Mouse (Mus musculus) urinary bladder, adult 2 months (tissue): ENCODE measurements around the gene Jmjd6. TPM values are rescaled to one million over a fixed set of nuclear protein-coding genes. Genes with fewer than 3 reads are reported as not detected.
"Not testable (repeated sequence)": the region's sequence is repeated elsewhere in the genome, so short reads cannot be mapped to it uniquely, and the experiment has no call there.

Source experiments
- DNase-seq: peaks from one replicate; pipeline ENCODE4 v3.0.0; 2022; ENCODE audit warnings: low spot score
- polyA plus RNA-seq: library from polyadenylated mRNA; depleted of rRNA; stranded (reverse); fragments of >200 nt; gene quantifications from 2 replicates; pipeline ENCODE4 v1.2.3, GENCODE M21; 2012

Jmjd6 gene
- polyA plus RNA-seq, 1 experiment, result 29.6 TPM

DNA sequence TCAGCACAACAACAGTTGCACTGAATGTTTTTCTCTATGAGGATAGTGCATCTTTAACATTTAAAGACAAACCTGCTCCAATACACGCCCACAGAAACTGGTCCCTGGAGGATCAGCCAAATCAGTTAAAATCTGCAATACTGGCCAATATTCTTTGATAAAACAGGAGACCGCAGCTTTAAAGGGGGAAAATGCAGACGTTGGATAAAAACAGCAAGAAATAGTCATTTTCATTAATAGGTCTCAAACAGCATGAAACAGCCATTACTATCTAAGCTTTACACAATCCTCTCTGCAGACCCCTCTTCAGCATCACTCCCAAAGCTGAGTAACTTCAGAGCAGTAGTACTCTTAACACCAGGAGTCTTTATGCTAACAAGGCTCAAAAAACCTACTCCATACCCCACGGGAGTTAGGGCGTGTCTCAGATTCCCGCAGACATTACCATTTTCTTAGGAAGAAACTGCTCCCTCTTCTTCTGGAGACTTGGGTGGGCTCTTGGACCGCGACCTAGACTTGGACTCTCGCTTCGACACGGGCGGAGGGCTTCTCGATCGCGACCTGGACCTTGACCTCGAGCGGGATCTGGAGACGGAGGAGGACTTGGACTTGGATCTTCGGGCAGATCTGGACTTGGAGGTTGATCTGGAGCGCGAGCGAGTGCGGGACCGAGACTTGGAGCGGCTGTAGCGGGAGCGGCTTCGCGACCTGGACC lies 8.5 kb upstream of the Jmjd6 start:
- DNase-seq, result no peak

DNA sequence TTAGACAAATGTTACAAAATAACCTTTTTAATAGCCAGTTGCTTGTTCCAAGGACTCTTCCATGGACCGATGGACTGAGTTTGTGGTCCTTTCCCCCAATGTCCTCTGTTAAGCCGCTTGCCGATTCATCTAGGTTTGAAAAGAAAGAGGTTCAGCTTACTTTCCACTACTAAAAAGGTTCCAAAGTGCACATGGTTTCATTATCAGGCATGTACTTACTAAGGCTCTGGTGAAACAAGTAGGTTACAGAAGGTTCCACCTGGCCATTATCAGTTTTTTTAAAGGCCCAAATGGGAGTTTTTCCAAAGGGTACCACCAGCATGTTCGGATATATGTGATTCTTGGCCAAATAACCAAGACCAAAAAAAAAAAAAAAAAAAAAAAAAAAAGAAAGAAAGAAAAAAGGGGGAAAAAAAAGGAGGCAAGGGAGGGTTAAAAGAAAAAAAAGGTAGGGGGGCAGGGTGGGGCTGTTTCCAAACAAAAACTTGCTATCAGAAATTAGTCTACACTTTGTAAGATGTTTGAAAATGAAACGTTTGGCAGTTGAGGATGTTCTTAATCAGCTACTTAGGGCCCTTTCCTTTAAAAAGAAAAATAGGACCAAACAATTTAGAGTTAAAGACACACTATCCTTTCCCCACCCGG lies 7.7 kb upstream of the Jmjd6 start:
- no peak for DNase-seq

DNA sequence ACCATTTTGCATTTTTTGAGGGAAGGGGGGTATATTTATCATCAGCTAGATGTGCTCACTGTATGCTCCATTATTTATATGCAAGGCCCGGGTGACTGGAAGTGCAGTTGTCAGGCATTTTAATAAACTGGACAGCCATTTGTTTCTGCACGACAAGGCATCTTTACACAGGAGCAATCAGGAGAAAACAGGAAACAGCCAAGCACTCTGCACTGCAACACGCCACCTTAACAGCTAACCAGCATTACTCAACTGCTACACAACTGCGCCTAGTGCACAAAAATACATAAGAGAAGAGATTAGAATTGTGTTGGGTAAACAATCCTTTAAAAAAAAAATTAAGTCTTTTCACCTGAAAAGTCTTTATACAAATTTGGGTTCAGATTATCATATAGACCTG lies 6.8 kb upstream of the Jmjd6 start:
- DNase-seq, result no peak

DNA sequence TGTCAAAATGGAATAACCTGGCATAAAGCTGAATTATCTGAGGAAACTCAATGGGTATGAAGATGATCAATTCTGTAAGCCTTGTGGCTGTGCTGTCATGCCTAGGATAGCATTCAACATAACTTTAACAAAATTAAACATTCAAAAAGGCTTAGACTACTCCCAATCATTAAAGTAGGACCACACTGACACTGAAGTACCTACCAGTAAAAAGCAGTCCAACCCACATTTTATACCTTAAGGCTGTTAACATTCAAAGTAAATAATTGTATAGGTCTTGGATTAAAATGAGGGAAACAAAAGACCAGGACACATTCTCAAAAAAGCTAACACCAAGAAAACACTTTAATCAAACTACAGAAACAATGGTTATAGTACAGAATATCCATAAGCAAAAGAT lies 6.3 kb upstream of the Jmjd6 start:
- DNase-seq, result no peak

DNA sequence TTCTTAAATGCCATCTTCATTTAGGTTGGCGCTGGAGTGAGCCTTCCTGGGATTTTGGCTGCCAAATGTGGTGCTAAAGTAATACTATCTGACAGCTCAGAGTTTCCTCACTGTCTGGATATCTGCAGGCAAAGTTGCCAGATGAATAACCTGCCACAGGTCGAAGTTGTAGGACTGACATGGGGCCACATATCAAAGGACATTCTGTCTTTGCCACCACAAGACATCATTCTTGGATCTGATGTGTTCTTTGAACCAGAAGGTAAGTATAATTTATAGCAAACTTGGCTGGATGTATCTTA lies 5.6 kb upstream of the Jmjd6 start:
- DNase-seq, result not testable (repeated sequence)

DNA sequence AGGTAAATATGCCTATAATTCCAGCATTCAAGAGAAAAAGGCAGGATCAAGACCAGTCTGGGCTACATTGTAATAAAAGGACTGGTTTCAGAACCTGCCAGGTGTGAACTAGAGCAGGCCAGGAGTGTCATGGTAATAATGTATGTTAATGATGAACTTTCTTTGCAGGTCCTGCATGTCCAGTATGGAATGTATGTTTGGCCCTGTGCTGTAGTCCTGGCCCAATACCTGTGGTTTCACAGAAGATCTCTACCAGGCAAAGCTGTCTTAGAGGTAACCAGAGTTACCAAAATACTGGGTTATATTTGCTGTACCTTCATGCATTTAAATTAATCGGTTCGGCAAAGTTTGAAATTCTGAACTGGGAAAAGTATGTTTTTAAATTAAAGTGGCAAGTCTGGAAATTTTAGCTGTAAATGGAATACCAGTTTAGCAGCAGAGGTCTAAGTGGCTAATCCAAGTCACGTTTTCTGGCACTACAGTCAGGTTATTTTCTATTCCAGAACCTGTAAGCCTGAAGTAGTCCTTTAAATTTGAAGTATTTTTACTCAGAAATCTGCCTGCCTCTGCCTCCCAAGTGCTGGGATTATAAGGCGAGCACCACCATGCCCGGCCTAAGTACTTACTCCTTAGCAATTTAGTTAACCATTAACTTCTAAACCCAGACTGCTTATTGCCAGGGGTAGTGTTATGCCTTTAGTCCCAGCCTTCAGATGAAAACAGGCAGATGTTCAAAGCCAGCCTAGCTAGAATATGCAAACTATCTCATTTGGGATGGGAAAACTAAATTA lies 5.0 kb upstream of the Jmjd6 start:
- no peak for DNase-seq

DNA sequence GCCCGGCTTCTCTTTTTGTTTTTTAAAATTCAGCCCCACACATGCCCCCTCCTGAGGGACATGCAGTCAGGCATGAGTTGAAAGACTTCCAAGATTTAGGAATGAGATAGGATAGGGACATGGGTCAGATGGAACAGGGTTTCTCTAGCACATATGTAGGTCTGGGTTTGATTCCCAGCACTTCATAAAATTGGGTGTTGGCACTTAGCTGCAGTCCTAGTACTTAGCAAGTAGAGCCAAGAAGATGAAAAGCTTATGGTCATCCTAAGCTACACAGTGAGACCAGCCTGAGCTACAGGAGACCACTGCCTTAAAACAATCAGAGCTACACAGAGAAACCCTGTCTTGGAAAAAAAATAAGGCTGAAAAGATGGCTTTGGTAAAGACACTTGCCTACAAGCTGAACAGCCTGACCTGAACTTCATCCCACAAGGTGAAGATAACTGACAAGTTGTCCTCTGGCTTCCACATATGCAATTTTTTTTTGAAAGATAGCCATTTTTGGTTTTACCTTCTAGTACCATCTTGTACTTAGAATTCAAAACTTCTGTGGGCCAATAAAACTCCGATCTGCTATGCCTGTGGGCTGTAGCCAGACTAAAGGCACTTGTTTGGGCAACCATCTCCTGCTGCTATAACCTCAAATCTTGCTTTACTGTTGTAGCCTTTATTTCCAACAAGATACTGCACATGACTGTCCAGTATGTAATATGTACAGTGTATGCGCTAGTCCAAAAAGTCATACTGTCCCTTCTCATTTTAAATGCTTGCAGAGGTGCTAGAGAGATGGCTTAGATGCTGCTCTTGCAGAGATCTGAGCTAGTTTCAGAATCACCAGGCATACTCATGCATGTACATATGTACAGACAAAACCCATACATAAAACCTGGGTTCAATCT lies 4.2 kb upstream of the Jmjd6 start:
- DNase-seq, result no peak

DNA sequence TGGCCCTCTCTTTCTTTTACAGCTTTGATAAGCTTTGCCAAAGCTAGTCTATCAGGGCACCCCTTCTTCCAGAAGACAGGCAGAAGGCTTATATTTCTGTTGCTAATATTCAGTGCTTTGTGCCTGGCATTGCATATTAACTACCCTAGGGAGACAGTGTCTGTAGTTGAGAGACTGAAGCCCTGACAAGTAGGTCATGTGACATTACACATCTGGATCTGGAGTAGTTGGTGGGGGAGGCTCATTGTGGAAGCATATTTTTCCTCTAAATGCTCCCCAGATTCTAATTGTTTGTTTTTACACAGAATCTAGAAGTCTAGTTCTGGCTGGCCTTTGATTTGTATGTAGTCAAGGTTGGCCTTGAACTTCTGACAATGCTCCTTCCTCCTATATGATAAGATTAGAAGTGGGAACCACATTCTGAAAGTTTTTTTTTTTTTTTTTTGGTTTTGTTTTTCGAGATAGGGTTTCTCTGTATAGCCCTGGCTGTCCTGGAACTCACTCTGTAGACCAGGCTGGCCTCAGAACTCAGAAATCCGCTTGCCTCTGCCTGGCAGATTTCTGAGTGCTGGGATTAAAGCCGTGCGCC lies 3.4 kb upstream of the Jmjd6 start:
- DNase-seq, result no peak

DNA sequence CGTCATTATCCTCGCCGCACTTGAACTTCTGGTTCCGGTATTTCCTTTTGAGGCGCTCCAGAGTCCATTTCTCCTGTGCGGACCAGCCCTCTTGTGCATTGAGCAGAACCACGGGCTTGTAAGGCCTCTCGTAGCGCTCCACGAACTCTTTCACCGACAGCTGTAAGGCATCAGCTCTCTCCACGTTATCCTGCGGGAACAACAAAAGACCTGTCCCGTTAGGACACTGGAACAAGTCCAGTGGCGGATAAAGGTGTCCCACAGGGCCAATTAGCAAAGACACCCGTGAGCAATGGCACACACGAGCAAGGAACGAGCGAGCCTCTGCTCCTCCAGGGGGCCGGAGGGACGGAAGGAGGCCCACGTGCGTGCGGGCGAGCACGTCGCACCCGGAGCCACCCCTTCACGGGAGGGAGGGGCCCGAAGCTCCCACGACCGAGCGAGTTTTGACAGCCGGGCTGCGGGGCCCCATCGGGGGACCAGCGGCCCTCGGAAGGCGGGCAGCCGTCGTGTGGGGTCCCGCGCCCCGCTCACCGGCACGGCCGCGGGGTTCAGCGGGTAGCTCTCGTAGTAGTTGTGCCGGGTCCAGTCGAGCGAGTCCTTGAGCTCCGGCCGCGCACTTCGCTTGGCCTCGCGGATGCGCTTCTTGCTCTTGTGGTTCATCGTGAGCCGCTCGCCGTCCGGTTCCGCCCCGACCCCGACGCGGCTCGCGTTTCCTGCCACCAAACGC lies 553 bp downstream of the Jmjd6 start:
- DNase-seq, result no peak

DNA sequence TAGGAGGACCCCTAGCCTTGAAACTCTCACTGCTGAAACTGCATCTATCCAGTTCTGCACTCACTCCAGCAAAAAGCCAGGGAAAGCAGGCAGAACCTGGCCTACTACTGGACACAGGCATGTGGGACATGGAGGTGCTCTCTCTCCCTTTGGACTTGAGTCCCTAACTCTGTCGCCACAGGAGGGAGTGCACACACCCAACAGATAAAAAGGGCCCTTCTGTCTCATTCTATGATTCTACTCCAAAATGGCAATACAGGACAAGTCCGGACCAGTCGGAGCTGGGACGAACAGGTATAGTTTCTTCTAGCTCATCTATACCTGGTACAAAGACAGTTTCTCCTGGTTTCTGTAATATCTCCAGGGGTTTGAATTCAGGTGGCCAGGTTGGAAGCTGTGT lies 2.5 kb downstream of the Jmjd6 start:
- no peak for DNase-seq

DNA sequence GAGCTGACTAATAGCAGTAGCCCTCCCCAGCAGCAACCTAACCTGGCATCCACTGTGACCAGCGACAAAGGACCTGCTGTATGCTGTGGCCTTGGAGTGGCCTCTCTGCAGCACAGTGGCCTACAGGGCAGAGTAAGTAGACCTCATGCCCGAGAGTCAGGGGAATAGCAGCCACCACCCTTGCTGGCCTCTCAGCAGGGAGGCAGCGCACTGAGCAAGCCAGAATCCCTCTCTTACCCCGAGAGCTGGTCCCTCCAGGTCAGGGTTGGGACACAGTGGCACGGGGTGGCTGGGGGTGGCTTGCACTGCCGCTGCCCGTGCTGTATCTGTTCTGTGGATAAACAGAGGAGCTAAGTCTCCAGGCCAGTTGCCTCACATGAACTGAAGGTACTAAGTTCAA lies 3.6 kb downstream of the Jmjd6 start:
- DNase-seq, result no peak

DNA sequence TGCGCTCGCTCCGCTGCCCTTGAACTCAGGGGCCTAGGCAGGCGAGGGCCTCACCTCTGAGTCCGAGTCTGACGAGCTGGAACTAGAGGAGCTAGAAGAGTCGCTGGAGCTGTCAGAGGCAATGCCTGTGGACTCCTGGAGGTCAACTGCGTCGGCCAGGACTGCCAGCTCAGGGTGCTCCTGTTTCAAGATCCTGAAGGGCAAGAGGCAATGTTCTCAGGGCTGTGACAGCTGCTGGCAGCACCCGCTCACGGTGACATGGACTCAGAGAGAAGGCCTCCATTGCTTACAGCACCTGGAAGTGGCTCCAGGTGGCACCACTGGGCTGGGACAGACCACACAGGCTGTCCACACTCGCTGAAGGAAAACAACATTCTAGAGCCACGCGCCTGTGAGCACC lies 4.3 kb downstream of the Jmjd6 start:
- DNase-seq, result no peak

DNA sequence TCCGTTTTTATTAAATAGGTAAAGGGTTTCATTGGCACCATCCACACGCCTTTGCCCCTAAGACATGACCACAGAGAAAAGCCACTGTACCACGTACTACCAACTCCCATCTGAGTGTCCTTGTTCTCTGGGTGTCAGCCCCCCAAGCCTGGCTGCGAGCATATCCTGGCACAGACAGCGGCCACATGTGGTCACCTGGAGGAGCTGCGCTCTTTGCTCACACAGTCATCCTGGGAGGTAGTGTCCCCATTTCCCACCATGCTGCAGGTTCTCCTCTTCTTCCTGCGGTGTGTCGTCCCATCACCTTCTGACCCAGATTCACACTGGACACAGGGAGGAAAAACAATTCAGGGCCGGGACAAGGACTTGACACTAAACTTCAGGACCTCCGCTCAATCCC lies 5.8 kb downstream of the Jmjd6 start:
- no peak for DNase-seq

DNA sequence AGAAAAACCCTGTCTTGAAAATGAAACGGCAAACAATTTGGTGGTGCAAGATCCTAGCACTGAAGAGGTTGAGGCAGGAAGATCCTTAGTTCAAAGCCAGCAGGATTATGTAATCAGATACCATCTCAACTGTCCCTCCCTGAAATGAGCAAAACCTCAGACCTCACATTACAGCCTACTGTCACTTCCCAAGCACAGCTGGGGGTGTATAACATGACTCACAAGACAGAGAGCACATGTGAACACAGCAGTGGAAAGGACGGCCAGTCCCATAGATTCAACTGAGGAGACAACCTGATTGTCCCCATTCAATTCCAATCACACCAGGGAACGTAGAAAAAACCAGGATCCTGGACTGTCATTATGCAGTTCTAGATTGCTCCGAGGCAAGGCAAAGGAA lies 7.0 kb downstream of the Jmjd6 start:
- DNase-seq, result no peak

DNA sequence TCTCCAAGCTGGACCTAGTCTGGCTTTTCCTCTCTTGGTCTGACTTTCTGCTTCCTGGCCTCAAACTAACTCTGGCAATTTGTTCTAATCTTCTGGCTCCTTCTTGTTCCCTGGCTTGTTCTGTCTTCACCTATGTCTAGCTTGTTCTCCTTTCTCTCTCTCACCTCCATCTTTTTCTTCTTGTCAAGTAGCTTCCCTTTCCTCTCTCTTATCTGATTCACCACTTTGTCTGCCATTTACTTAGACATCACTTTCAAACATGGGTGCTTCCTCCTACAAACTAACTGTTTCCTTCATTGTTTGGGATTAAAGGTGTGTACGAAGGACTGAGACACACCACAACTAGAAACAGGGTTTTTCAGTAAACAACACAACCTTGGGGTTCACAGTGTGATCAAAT lies 8.3 kb downstream of the Jmjd6 start:
- DNase-seq, result no peak

DNA sequence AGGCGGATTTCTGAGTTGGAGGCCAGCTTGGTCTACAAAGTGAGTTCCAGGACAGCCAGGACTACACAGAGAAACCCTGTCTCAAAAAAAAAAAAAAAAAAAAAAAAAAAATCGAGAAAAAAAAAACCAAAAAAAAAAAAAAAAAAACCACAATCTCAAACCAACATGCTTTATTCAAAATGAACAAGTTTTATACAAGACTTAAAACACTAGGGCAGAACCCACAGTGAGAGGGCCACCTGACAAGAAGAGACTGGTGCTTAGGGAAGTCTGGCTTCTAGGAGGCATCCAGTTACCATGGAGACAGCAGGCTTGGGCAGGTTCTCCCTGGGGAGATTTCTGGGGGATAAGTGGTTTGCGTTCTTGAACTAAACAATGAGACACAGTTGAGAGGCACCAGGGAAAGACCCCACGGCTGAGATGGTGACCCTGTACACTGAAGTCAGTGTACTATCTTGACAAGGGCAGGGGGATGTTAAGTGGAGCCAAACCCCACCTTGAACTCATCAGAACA lies 11.0 kb downstream of the Jmjd6 start:
- DNase-seq, result no peak

DNA sequence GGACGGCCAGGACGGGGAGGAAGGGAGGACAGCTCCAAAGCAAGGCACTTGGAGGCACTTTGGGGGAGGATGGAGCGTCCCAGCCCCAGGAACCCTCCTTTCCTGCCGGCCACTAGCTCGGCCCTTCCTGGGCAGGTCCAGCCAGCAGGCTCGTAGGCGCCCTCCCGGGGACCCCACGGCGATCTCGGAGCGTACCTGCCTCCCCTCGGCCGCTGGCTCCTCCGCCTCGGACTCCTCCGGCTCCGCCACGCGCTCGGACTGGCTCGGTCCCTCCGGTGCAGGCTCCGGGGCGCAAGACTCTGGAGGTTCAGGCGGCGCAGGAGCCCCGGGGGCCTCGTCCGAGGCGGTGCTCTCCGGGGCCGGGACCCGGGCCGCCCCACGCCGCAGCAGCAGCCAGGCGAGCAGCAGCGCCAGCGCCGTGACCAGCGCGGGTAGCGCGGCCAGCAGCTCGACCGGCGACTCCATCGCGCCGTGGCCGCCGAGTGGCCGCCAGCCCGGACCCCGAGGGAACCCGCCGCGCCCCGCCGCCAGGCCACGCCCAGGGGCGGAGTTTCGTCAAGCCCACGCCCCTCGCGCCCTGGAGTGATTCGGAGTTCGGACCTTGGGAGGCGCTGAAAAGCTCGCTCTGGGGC lies 15.6 kb downstream of the Jmjd6 start, which contains the start of gene Mxra7:
TSS of gene Mxra7 (minus strand) at position 513 of the 632 bp plus-strand sequence.
- peak; percentile 75 for DNase-seq

DNA sequence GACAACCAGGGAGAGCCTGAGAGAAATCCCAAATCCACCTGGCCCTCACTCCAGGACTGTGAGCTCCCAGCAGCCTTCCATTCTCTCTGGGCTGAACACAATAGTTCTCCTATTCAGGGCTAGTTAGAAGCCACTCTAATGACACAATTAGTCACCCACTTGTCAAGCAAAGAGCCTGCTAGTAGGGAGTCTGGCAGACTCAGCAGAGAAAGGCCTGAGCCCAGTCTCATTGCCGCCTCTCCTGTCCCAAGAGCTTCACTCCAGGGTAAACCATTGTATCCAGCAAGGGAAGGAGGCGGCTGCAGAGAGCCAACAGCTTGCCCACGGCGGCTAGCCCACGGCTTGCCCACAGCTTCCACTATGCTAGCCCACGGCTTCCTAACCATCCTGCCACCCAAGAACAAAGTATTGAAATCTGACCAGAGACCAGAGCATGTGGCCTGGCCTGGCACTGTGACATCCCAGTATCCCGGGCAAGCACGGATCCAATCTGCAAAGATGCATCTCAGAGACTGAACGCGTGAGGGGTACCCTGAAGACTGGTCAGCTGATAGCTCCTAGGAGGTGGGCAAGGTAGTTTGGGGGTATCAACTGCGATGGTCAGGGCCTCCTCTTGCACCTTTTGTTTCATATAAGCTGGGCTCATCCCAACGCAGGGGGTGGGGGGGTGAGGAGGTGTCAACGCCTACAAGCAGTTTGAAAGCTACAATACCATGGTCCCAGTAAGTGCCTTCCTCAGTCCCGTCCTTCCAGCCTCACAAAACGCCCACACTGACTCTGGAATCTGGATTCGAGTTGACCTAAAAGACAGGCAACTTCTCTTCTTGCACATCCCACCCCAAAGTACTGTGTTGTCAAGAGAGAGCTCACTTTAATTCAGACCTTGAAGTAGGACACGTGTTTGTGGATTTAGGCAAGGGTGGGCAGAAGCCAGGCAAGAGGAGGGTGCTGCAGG lies 16.4 kb downstream of the Jmjd6 start:
- DNase-seq, result no peak

DNA sequence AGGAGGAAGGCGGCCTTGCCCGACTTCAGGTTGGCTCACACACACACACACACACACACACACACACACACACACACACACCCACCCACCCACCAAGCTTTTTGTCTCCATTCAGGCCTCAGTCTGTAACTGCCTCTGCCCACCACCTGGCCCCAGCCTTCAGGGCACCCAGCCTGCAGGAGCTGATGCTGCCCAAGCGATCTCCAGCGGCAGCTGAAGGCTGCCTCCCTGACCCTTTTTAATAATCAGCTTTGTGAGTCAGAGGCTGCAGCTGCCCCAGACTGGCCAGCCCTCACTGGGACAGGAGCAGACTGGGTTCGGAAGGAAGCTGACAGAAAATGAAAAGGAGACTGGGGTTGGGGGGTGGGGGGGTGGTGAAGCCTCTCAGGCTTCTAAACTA lies 18.0 kb downstream of the Jmjd6 start:
- no peak for DNase-seq
